Mouse (Mus musculus) embryo, embryonic 10 days (tissue): ENCODE data around the gene Vps8.

Experiments used
- DNase-seq: peaks from one replicate; pipeline ENCODE4 v3.0.0-alpha.2; 2015; ENCODE audit warnings: low spot score

Gene Vps8

GRCm38 (mm10) chr16:21478376-21478775 lies 55.5 kb downstream of the Vps8 start:
- DNase-seq = no peak

GRCm38 (mm10) chr16:21483803-21484202 lies 60.9 kb downstream of the Vps8 start:
- DNase-seq = no peak

- no peak for DNase-seq
Measured at GRCm38 (mm10) chr16:21485716-21486115, 62.8 kb downstream of the Vps8 start.

GRCm38 (mm10) chr16:21488413-21488812 lies 65.5 kb downstream of the Vps8 start:
- peak; percentile 66 for DNase-seq

- no peak for DNase-seq
Measured at GRCm38 (mm10) chr16:21492346-21492745, 69.4 kb downstream of the Vps8 start.

- DNase-seq = peak; percentile 25
Measured at GRCm38 (mm10) chr16:21492894-21493293, 70.0 kb downstream of the Vps8 start.

GRCm38 (mm10) chr16:21494681-21495080 lies 71.8 kb downstream of the Vps8 start:
- no peak for DNase-seq

- DNase-seq = no peak
Measured at GRCm38 (mm10) chr16:21496799-21497198, 73.9 kb downstream of the Vps8 start.

- DNase-seq = no peak
Measured at GRCm38 (mm10) chr16:21497627-21498026, 74.7 kb downstream of the Vps8 start.

GRCm38 (mm10) chr16:21498984-21499383 lies 76.1 kb downstream of the Vps8 start:
- no peak for DNase-seq

- DNase-seq = peak; percentile 12
Measured at GRCm38 (mm10) chr16:21499656-21500055, 76.7 kb downstream of the Vps8 start.

- no peak for DNase-seq
Measured at GRCm38 (mm10) chr16:21518833-21519232, 95.9 kb downstream of the Vps8 start.

- DNase-seq = no peak
Measured at GRCm38 (mm10) chr16:21519785-21520184, 96.9 kb downstream of the Vps8 start.

GRCm38 (mm10) chr16:21523738-21524137 lies 100.8 kb downstream of the Vps8 start:
- no peak for DNase-seq

GRCm38 (mm10) chr16:21525376-21525775 lies 102.5 kb downstream of the Vps8 start:
- no peak for DNase-seq

- no peak for DNase-seq
Measured at GRCm38 (mm10) chr16:21527271-21528007, 104.5 kb downstream of the Vps8 start.

GRCm38 (mm10) chr16:21533503-21533902 lies 110.6 kb downstream of the Vps8 start:
- no peak for DNase-seq

- no peak for DNase-seq
Measured at GRCm38 (mm10) chr16:21536240-21537005, 113.5 kb downstream of the Vps8 start.

- DNase-seq = peak; percentile 41
Measured at GRCm38 (mm10) chr16:21537312-21537711, 114.4 kb downstream of the Vps8 start.

- no peak for DNase-seq
Measured at GRCm38 (mm10) chr16:21538889-21539288, 116.0 kb downstream of the Vps8 start.

GRCm38 (mm10) chr16:21542559-21542958 lies 119.6 kb downstream of the Vps8 start:
- no peak for DNase-seq

GRCm38 (mm10) chr16:21547446-21547845 lies 124.5 kb downstream of the Vps8 start:
- DNase-seq = no peak

GRCm38 (mm10) chr16:21549751-21550150 lies 126.8 kb downstream of the Vps8 start:
- no peak for DNase-seq
